ENCODE assay signal across 13 mouse cellular contexts in the genomic region with DNA sequence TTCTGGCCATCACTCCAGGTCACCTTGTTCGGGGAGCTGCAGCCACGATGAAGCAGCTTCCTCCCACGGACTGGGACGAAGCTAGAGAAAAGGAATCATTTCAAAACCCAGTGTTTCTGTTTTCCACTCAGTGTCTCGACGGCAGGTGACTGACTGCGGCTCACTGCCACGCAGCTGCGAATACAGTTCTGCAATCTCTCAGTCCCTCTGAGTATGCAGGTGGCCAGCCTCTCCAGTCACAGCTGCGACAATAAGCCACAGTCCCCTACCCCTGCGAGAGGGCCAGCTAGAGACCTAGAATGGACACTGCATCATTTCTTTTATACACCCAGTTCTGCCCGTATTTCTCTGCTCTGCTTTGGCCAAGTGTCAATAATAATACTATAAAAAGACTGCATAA. TPM values are rescaled to one million over a fixed set of nuclear protein-coding genes. Genes with fewer than 3 reads are reported as not detected.
"Had no signal": no experiment of that assay in that cellular context is flagged by ENCODE, and none has a peak within 500 bp of the region (broad histone marks: within the 10 kb centered on the region; RNA-seq: fewer than 3 reads in every experiment).

No protein-coding gene starts in this region.

- H3K9ac ChIP-seq: liver, embryonic 14.5 days; midbrain, embryonic 12.5 days; stomach, embryonic 15.5 days had no signal

- ATAC-seq: intestine, postnatal 0 days; midbrain, embryonic 16.5 days had no signal

- H3K4me2 ChIP-seq: midbrain, embryonic 12.5 days; stomach, embryonic 15.5 days had no signal

- DNase-seq: kidney, adult 8-10 months; kidney, postnatal 4 days; lung, adult 18-20 months; right cerebral cortex, adult 18-20 months; thymus, adult 2 months; thymus, postnatal 36 days had no signal

- H3K9me3 ChIP-seq: midbrain, embryonic 12.5 days; stomach, embryonic 15.5 days had no signal

- H3K4me3 ChIP-seq: layer of hippocampus, adult 2 months; midbrain, embryonic 12.5 days; stomach, embryonic 15.5 days had no signal

- H3K27ac ChIP-seq: layer of hippocampus, adult 2 months; liver, embryonic 14.5 days; midbrain, embryonic 12.5 days; stomach, embryonic 15.5 days had no signal

- H3K27me3 ChIP-seq: midbrain, embryonic 12.5 days; stomach, embryonic 15.5 days had no signal

- H3K4me1 ChIP-seq: stomach, embryonic 15.5 days had no signal

- H3K36me3 ChIP-seq: midbrain, embryonic 12.5 days; stomach, embryonic 15.5 days had no signal

RNA-seq across cellular contexts. Expression of gene Ngf, which starts 36.3 kb away (rescaled TPM):
- total RNA-seq: megakaryocyte-erythroid progenitor cell, adult 5-6 weeks had no signal
